In genomic region chr2:38387568-38388262, GRCm38 (mm10) we compare ENCODE assay signal across 8 mouse cellular contexts.
"Had no signal": no experiment of that assay in that cellular context is flagged by ENCODE, and none has a peak within 500 bp of the region (broad histone marks: within the 10 kb centered on the region; RNA-seq: fewer than 3 reads in every experiment).

No protein-coding gene starts in this region.

- ATAC-seq: intestine, embryonic 16.5 days; midbrain, embryonic 13.5 days had no signal

- DNase-seq: kidney, adult 2 months; kidney, postnatal 14 days; layer of hippocampus, postnatal 36 days; right cerebral cortex, adult 18-20 months; right cerebral cortex, postnatal 25 days; thymus, postnatal 36 days had no signal
